Mouse (Mus musculus) hindbrain, embryonic 14.5 days (tissue): Measurements from ENCODE around the gene Cobl. TPM values are rescaled to one million over a fixed set of nuclear protein-coding genes. Genes with fewer than 3 reads are reported as not detected.

Experiments
- ATAC-seq: fragments of 200-750 bp; cut with Nextera tagmentation; 2 replicates; pipeline ENCODE4 v1.8.0; 2017; ENCODE audit warnings: moderate number of reproducible peaks, mild to moderate bottlenecking, moderate TSS enrichment, moderate library complexity; ENCODE audit not compliant: low FRiP score
- DNase-seq: peaks from one replicate; pipeline ENCODE4 v3.0.0-alpha.2; 2015; ENCODE audit warnings: low spot score
- H3K27ac ChIP-seq: fragments of 300-500 bp; sonication (generic); 2 replicates; pipeline ENCODE4 v1.5.1; 2014; ENCODE audit warnings: mild to moderate bottlenecking, moderate library complexity
- H3K27me3 ChIP-seq: fragments of 300-500 bp; sonication (generic); 2 replicates; pipeline ENCODE4 v1.6.1; 2014; ENCODE audit warnings: mild to moderate bottlenecking, low read length, mixed read lengths; ENCODE audit not compliant: control insufficient read depth, insufficient read depth
- H3K36me3 ChIP-seq: fragments of 300-500 bp; sonication (generic); replicated peaks from 2 replicates; pipeline ENCODE4 v1.6.1; 2014; ENCODE audit not compliant: control insufficient read depth, insufficient read depth
- H3K4me1 ChIP-seq: fragments of 300-500 bp; sonication (generic); replicated peaks from 2 replicates; pipeline ENCODE4 v1.6.1; 2014; ENCODE audit warnings: antibody characterized with exemption, low read length, mixed read lengths; ENCODE audit not compliant: control insufficient read depth, insufficient read depth
- H3K4me2 ChIP-seq: fragments of 300-500 bp; sonication (generic); replicated peaks from 2 replicates; pipeline ENCODE4 v1.6.1; 2014; ENCODE audit warnings: mild to moderate bottlenecking, moderate library complexity
- H3K4me3 ChIP-seq: fragments of 300-500 bp; sonication (generic); replicated peaks from 2 replicates; pipeline ENCODE4 v1.5.1; 2014; ENCODE audit warnings: mild to moderate bottlenecking, low read length
- H3K9ac ChIP-seq: fragments of 300-500 bp; sonication (generic); 2 replicates; pipeline ENCODE4 v1.6.1; 2014
- H3K9me3 ChIP-seq: fragments of 300-500 bp; sonication (generic); 2 replicates; pipeline ENCODE4 v1.6.1; 2016; ENCODE audit warnings: low read length; ENCODE audit not compliant: control insufficient read depth
- WGBS: fragments of 180-500 bp; shearing (Covaris S2); extraction: QIAGEN DNeasy Blood & Tissue Kit; methylation state at CpG from one replicate; pipeline ENCODE4 v1.1.7; 2014; 5-methylcytosine and 5-hydroxymethylcytosine counted together
- polyA plus RNA-seq: library from polyadenylated mRNA; unstranded; fragments of >200 nt; fragmentation: Nextera tagmentation; extraction: Ambion mirVana; gene quantifications from 2 replicates; pipeline ENCODE4 v1.2.1, GENCODE M21; 2014

Cobl gene
- polyA plus RNA-seq, 1 experiment from 2014 or later, result 15.3 TPM

GRCm38 (mm10) chr11:12431911-12432310, 32.8 kb downstream of the Cobl start:
- DNase-seq, result no peak
- no peaks in the 10 kb centered on the region for H3K9me3 ChIP-seq
- WGBS, result 82% methylated on average over 2 of the region's 2 CpGs
- no peaks in the 10 kb centered on the region for H3K36me3 ChIP-seq
- no peak for ATAC-seq
- H3K27me3 ChIP-seq, result no peaks in the 10 kb centered on the region
- no peak overlapping the region for H3K27ac ChIP-seq
- no peak overlapping the region for H3K4me2 ChIP-seq
- no peaks in the 10 kb centered on the region for H3K4me1 ChIP-seq
- no peak overlapping the region for H3K4me3 ChIP-seq
- no peak overlapping the region for H3K9ac ChIP-seq

GRCm38 (mm10) chr11:12430231-12431041, 34.3 kb downstream of the Cobl start:
- 19% methylated on average over 4 of the region's 4 CpGs for WGBS
- Histone ChIP-seq H3K36me3 (no peaks in the 10 kb centered on the region), H3K9me3 (no peaks in the 10 kb centered on the region), H3K4me3 (no peak overlapping the region), H3K27me3 (no peaks in the 10 kb centered on the region), H3K9ac (no peak overlapping the region), H3K4me1 (no peaks in the 10 kb centered on the region), H3K27ac (no peak overlapping the region), H3K4me2 (no peak overlapping the region)
- DNase-seq, result no peak
- ATAC-seq, result no peak

GRCm38 (mm10) chr11:12426746-12427145, 38.0 kb downstream of the Cobl start:
- H3K4me1 ChIP-seq, result no peaks in the 10 kb centered on the region
- H3K9me3 ChIP-seq, result no peaks in the 10 kb centered on the region
- H3K9ac ChIP-seq, result no peak overlapping the region
- H3K27ac ChIP-seq, result no peak overlapping the region
- no peak overlapping the region for H3K4me3 ChIP-seq
- no peaks in the 10 kb centered on the region for H3K36me3 ChIP-seq
- 79% methylated on average over 5 of the region's 5 CpGs for WGBS
- no peak overlapping the region for H3K4me2 ChIP-seq
- no peak for DNase-seq
- no peaks in the 10 kb centered on the region for H3K27me3 ChIP-seq
- no peak for ATAC-seq

GRCm38 (mm10) chr11:12424205-12424604, 40.6 kb downstream of the Cobl start:
- Histone ChIP-seq H3K4me2 (no peak overlapping the region), H3K27me3 (no peaks in the 10 kb centered on the region), H3K27ac (no peak overlapping the region), H3K9ac (no peak overlapping the region), H3K36me3 (no peaks in the 10 kb centered on the region), H3K9me3 (no peaks in the 10 kb centered on the region), H3K4me1 (no peaks in the 10 kb centered on the region), H3K4me3 (no peak overlapping the region)
- DNase-seq (no peak), ATAC-seq (no peak)
- 78% methylated on average over 2 of the region's 2 CpGs for WGBS

GRCm38 (mm10) chr11:12421183-12421582, 43.6 kb downstream of the Cobl start:
- H3K27ac ChIP-seq, result no peak overlapping the region
- 93% methylated on average over 5 of the region's 5 CpGs for WGBS
- H3K4me2 ChIP-seq, result no peak overlapping the region
- no peaks in the 10 kb centered on the region for H3K27me3 ChIP-seq
- H3K9me3 ChIP-seq, result no peaks in the 10 kb centered on the region
- no peak for ATAC-seq
- H3K4me1 ChIP-seq, result no peaks in the 10 kb centered on the region
- no peak overlapping the region for H3K9ac ChIP-seq
- DNase-seq, result no peak
- H3K36me3 ChIP-seq, result no peaks in the 10 kb centered on the region
- H3K4me3 ChIP-seq, result no peak overlapping the region

- H3K36me3 ChIP-seq, result no peaks in the 10 kb centered on the region
- no peaks in the 10 kb centered on the region for H3K9me3 ChIP-seq
- peaks cover 10% of the 10 kb centered on the region for H3K4me1 ChIP-seq
- DNase-seq (no peak), ATAC-seq (no peak)
- H3K4me3 ChIP-seq, result no peak overlapping the region
- no peak overlapping the region for H3K4me2 ChIP-seq
- no peaks in the 10 kb centered on the region for H3K27me3 ChIP-seq
- H3K9ac ChIP-seq, result no peak overlapping the region
- 89% methylated on average over 3 of the region's 3 CpGs for WGBS
- H3K27ac ChIP-seq, result no peak overlapping the region
Measured at GRCm38 (mm10) chr11:12420146-12420545, 44.6 kb downstream of the Cobl start.

- Histone ChIP-seq H3K4me2 (no peak overlapping the region), H3K27ac (no peak overlapping the region), H3K4me1 (peaks cover 12% of the 10 kb centered on the region), H3K27me3 (no peaks in the 10 kb centered on the region), H3K9me3 (no peaks in the 10 kb centered on the region), H3K9ac (no peak overlapping the region), H3K4me3 (no peak overlapping the region), H3K36me3 (no peaks in the 10 kb centered on the region)
- peak; percentile 70; the same call in 1 of the 2 replicates for ATAC-seq
- 51% methylated on average over 7 of the region's 7 CpGs for WGBS
- peak; percentile 69 for DNase-seq
Measured at GRCm38 (mm10) chr11:12416899-12417298, 47.9 kb downstream of the Cobl start.

GRCm38 (mm10) chr11:12415329-12415728, 49.4 kb downstream of the Cobl start:
- Histone ChIP-seq H3K27me3 (no peaks in the 10 kb centered on the region), H3K27ac (peak overlapping the region; percentile 70), H3K9me3 (no peaks in the 10 kb centered on the region), H3K4me1 (peaks cover 12% of the 10 kb centered on the region), H3K9ac (no peak overlapping the region), H3K4me2 (no peak overlapping the region), H3K4me3 (no peak overlapping the region), H3K36me3 (no peaks in the 10 kb centered on the region)
- WGBS, result 19% methylated on average over 3 of the region's 3 CpGs
- ATAC-seq (peak; percentile 91), DNase-seq (peak; percentile 84)

- H3K27ac ChIP-seq, result no peak overlapping the region
- H3K4me1 ChIP-seq, result peaks cover 12% of the 10 kb centered on the region
- H3K9me3 ChIP-seq, result no peaks in the 10 kb centered on the region
- H3K27me3 ChIP-seq, result no peaks in the 10 kb centered on the region
- no peaks in the 10 kb centered on the region for H3K36me3 ChIP-seq
- WGBS, result 76% methylated on average over 1 of the region's 1 CpGs
- H3K4me3 ChIP-seq, result no peak overlapping the region
- no peak overlapping the region for H3K9ac ChIP-seq
- ATAC-seq (no peak), DNase-seq (no peak)
- no peak overlapping the region for H3K4me2 ChIP-seq
Measured at GRCm38 (mm10) chr11:12411950-12412349, 52.8 kb downstream of the Cobl start.
